Mouse (Mus musculus) testis, postnatal 10 days (tissue): Measurements from ENCODE around the gene Flii.

Source experiments
- DNase-seq: peaks from one replicate; pipeline ENCODE4 v3.0.0; 2021; ENCODE audit warnings: low spot score

Gene Flii

DNA sequence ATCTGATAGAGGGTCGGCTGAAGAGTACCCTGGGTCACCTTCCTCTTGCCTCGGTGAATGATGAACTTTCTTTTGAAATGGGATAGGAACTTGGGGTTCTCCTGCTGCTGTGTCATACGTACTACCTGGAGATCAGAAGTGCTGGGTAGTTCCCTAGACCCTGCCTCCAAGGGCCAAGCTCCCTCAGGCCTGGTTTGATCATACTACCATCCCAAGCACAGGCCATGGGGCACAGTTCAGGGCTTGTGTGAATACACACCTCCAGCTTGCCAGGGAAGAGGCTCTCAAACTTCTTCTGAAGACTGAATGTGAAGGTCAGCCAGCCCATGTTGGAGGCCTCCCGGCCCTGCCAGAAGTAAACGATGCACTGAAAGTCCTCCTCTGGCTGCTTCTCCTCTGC is 11.2 kb downstream of the Flii start:
- DNase-seq, result no peak

DNA sequence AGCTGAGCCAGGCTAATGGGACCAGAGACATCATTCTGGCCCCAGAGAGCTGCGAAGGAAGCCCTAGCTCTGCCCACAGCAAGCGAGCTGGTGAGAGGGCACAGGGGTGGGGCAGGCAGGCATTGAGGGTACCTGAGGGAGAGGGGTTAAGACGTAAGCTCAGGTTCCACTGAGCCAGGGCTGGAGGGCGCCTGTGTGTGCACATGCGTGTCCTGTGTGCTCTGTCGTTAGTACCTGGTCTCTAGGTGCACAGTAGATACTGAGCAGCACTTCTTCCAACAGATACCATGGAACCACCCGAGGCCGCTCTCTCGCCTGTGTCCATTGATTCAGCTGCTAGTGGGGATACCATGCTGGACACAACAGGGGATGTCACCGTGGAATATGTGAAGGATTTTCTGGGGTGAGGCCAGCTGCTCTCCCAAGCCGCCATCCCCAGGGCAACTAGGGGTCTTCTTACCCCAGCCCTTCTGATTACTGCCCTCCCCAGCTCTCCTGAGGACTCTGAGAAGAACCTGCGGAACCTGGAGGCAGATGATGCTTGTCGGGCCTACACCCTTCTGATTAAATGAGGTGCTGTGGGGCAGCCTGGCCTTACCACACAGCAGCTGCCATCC is 14.3 kb downstream of the Flii start:
- peak; percentile 38 for DNase-seq

DNA sequence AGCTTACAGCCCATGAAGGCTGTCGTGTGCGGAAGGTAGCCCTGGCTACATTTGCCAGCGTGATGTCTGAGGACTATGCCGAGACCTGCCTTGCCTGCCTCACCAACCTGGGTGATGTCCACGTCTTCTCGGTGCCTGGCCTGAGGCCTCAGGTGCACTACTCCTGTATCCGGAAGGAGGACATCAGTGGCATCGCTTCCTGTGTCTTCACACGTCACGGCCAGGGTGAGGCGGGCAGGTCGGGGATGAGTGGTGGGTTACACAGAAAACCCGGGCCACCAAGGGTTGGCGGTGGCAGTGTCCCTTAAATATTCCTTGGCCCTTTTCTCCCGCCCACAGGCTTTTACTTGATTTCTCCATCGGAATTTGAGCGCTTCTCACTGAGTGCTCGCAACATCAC is 15.0 kb downstream of the Flii start:
- DNase-seq, result peak; percentile 38

GRCm38 (mm10) chr11:60711218-60711617 is 15.8 kb downstream of the Flii start:
- peak; percentile 40 for DNase-seq

DNA sequence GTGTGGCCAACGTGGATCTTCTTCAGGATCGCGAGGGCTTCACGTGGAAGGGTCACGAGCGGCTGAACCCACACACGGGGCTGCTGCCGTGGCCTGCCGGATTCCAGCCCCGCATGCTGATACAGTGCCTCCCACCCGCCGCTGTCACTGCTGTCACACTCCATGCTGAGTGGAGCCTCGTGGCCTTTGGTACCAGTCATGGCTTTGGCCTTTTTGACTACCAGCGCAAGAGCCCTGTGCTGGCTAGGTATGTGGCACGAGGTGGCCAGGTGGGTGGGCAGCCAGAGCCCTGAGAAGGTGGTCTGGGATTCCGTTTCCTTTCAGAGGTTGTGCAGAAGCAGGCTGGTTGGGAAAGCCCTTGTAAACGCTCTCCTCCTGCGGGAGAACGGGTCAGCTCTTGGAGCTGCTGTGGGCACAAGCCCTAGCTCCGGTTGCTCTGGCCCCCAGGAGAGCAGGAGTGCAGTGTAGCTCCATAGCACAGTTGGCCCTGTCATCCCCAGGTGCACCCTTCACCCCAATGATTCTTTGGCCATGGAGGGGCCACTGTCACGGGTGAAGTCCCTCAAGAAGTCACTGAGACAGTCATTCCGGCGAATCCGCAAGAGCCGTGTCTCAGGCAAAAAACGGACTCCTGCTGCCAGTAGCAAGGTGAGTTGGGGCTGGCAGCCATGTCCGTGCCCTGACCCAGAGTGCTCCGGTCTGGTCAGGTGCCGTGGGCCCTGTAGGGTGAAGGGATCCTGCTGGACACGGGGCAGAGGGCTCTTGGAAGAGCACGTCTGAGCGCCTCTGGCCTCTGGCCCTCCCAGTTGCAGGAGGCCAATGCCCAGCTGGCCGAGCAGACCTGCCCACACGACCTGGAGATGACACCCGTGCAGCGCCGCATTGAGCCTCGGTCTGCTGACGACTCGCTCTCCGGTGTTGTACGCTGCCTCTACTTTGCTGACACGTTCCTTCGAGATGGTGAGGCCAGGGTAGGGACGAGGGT is 17.3 kb downstream of the Flii start:
- DNase-seq, result peak; percentile 44

DNA sequence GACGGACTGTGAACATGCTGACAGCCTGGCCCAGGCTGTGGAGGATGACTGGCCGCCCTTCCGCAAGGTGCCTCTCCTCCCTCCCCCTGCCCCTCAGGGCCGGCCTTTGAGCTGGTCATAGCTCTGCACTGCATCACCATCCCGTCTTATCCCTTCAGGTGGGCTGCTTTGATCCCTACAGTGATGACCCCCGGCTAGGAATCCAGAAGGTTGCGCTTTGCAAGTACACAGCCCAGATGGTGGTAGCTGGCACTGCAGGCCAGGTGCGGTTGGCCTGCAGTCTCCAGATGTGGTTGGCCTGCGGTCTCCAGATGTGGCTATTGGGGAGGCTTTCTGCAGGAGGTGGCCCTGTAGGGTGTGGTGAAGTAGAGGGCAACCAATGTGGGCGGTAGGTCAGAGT is 18.4 kb downstream of the Flii start:
- DNase-seq, result peak; percentile 37

GRCm38 (mm10) chr11:60707672-60708071 is 19.4 kb downstream of the Flii start:
- DNase-seq, result peak; percentile 72

- DNase-seq, result peak; percentile 44
These were observed 20.2 kb downstream of the Flii start for GRCm38 (mm10) chr11:60706696-60707480.

- DNase-seq, result no peak
These were observed 21.0 kb downstream of the Flii start for GRCm38 (mm10) chr11:60706076-60706475.

DNA sequence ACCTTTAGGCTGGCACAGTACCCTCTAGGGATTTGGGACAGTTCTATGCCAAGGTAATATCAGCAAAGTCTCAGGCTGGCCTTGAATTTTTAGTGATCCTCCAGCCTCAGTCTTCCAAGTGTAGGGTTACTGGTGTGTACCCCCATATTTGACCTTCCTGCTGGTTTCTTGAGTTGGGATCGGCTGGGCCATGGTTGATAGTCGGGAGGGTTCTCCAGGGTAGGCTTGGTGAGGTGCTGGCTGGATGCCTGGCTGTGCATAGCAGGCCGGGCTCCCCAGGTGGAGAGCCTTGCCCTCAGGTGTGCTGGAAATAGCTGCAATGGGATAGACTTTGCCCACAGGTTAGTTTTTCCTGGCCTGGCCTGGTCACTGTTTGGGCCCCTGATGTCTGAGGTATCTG is 21.8 kb downstream of the Flii start:
- peak; percentile 38 for DNase-seq

DNA sequence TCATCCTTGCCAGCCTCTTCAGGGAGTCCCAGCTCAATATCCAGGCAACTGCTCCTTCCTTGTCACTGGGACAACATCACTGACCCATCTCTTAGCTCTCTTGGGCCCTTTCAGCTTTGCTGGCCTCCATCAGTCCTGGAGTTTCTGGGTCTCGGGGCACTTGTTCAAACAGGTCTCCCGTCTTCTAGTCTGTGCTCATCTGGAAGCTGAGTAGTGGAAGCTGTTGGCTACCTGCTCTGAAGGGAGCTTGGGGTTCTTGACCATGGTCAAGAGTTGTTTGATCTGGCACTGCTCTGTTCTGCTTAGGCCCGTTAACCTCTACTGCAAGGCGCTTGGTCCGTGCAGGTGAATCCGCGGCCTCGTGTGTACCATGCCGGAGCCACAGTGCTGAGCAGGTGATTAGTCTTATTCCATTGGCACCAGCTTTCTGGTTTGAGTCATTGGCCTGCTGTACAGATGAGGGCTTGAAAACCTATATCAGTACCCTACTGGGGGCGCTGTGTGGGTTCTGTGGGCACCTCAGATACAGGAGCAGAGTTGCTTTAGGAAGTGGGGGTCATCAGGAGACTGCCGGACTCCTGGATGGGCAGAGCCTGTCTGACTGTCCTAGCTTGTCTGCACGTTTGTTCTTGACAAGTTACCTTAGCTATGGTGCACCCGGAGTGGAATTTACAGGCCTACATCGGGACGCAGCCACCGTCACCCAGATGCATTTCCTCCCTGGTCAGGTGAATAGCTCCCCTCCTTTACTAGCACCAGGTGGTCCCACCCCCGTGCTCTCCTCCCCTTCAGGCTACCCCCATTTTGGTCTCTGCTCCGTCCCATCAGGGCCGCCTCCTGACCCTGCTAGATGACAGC is 22.8 kb downstream of the Flii start:
- DNase-seq, result peak; percentile 40

DNA sequence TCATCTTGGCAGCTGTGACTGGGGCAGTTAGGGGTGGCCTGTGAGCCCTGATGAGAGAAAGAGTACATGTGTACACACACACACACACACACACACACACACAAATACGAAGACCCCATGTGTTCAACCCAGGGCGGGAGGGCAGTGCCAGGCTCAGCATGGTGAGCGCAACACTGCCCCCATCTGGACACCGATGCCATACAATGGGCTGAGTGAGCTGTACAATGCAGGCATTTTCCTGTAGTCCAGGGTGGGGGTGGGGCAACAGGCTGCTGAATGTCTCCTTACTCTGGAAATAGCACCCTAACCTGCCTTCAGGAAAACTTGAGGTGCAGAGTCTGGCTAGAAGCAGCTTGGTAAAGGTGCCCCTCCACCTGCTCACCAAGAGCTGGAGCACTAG is 23.9 kb downstream of the Flii start:
- DNase-seq, result peak; percentile 84

- peak; percentile 48 for DNase-seq
These were observed 25.5 kb downstream of the Flii start for GRCm38 (mm10) chr11:60701611-60702010.

GRCm38 (mm10) chr11:60700320-60701185 is 26.5 kb downstream of the Flii start:
- peak; percentile 40 for DNase-seq

DNA sequence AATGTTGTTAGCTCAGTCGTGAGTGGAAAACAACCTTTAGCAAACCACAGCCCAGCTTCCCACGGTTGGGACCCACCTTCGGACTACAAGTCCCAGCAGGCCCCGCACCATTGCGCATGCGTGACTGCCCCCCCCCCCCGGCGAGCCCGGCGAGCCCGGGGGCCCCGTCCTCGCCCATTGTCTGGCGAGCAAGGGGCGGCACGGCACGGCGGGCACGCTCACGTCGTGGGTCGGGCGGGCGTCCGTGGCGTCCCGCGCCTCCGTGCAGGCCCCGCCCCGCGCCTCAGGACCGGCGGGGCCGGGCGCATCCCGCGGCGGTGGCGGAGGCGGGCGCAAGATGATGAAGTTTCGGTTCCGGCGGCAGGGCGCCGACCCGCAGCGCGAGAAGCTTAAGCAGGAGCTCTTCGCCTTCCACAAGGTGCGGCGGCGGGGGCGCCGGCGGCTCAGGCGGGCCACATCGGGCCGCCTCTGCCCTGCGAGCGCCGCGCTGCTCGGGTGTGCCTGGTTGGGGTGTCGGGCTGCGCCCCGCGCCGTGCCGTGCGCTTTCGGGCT is 27.5 kb downstream of the Flii start, which contains the start of gene Llgl1:
TSS of gene Llgl1 (plus strand) at position 200 of the 552 bp plus-strand sequence.
- DNase-seq, result peak; percentile 91

DNA sequence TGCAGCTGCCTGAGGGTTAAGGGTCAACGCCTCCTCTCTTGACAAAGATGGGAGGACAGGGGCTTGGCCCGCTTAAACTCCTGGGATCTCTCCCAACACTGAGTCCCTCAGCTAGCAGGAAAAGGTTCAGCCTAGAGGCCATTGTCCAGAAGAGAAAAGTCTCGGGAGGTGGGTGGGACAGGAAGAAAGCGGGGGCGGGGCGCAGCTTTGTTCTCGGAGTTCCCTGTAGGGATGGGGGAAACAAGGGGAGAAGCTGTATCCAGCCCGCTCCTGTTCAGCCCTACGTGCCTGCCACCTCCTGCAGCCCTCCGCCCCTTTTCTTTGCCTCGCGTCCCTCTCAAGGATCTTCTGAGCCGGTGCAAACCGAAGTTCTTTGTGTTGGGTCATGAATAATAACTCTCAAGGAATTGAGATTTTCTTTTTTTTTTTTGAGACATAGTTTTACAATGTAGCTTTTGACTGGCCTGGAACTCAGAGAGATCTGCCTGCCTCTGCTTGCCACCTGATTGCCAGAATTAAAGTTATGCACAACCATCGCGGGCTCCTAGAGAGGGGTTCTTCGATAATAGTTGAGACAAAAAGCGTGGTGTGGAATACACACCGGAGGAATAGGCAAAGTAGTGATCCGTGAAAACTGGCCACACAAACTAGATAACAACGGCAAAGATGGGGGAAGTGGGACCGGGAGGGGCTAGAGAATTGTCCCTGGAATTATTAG is 28.1 kb downstream of the Flii start:
- peak; percentile 89 for DNase-seq

GRCm38 (mm10) chr11:60697561-60697960 is 29.5 kb downstream of the Flii start:
- no peak for DNase-seq

DNA sequence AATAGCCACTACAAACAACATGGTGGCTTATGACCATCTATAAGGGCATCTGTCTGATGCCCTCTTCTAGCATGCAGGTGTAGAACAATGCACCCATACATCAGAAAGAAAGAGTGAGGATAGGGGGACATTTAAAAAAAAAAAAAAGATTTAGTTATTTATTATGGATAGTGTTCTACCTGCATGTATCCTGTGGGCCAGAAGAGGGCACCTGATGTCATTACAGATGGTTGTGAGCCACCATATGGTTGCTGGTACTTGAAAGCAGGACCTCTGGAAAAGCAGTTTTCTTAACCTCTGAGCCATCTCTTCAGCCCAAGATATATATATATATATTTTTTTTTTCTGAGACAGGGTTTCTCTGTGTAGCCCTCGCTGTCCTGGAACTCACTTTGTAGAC is 30.9 kb downstream of the Flii start:
- DNase-seq, result no peak
